Mouse (Mus musculus) MEL (cell line): Measurements from ENCODE around the gene Dnajc7. TPM values are rescaled to one million over a fixed set of nuclear protein-coding genes. Genes with fewer than 3 reads are reported as not detected.
A peak's percentile ranks its signal among the peaks of the same experiment; 100 is the strongest.
"Not testable (repeated sequence)": the region's sequence is repeated elsewhere in the genome, so short reads cannot be mapped to it uniquely, and the experiment has no call there.

ENCODE experiments used
- DNase-seq: peaks from one replicate; pipeline ENCODE4 v3.0.0; 2011; ENCODE audit warnings: low read depth, low spot score
- H3K27ac ChIP-seq: 2 replicates; pipeline ENCODE4 v1.5.1; 2012; ENCODE audit warnings: low read depth, mild to moderate bottlenecking, control low read depth, low read length, moderate library complexity; ENCODE audit not compliant: control insufficient read depth
- H3K27me3 ChIP-seq, 2 experiments: fragments of 150-350 bp in 1 of 2; sonication (generic) in 1 of 2; 2 replicates each; pipeline ENCODE4 v1.6.1; 2012; ENCODE audit warnings: low read length in 2 of 2, mild to moderate bottlenecking in 2 of 2, improper control_type of control experiment in 1 of 2, moderate library complexity in 1 of 2; ENCODE audit not compliant: insufficient read depth in 2 of 2, control insufficient read depth in 1 of 2
- H3K36me3 ChIP-seq, 2 experiments: 2 replicates each; pipeline ENCODE4 v1.6.1; 2012 to 2014; ENCODE audit warnings: low read length in 2 of 2, improper control_type of control experiment in 1 of 2, inconsistent platforms in 1 of 2, mild to moderate bottlenecking in 1 of 2; ENCODE audit not compliant: insufficient read depth in 2 of 2, control insufficient read depth in 1 of 2
- H3K4me1 ChIP-seq, 2 experiments: fragments of 150-350 bp in 1 of 2; sonication (generic) in 1 of 2; 2 replicates each; pipeline ENCODE4 v1.6.1; 2012; ENCODE audit warnings: low read length in 2 of 2, improper control_type of control experiment in 1 of 2, mild to moderate bottlenecking in 1 of 2; ENCODE audit not compliant: insufficient read depth in 2 of 2, control insufficient read depth in 1 of 2
- H3K4me3 ChIP-seq, 2 experiments: fragments of 150-350 bp in 1 of 2; sonication (generic) in 1 of 2; 2 replicates each; pipeline ENCODE4 v1.5.1; 2012; ENCODE audit warnings: low read depth in 2 of 2, low read length in 2 of 2, mild to moderate bottlenecking in 2 of 2, moderate library complexity in 2 of 2, control low read depth in 1 of 2, improper control_type of control experiment in 1 of 2; ENCODE audit not compliant: control insufficient read depth in 1 of 2, insufficient read depth in 1 of 2
- H3K79me2 ChIP-seq: 2 replicates; pipeline ENCODE4 v1.6.1; 2012; ENCODE audit warnings: mild to moderate bottlenecking, low read length, moderate library complexity; ENCODE audit not compliant: control insufficient read depth, poor library complexity, insufficient read depth
- H3K9ac ChIP-seq: 2 replicates; pipeline ENCODE4 v1.6.1; 2012; ENCODE audit warnings: low read depth, mild to moderate bottlenecking, control low read depth, low read length, moderate library complexity; ENCODE audit not compliant: control insufficient read depth, poor library complexity, severe bottlenecking
- H3K9me3 ChIP-seq: fragments of 150-350 bp; sonication (generic); replicated peaks from 2 replicates; pipeline ENCODE4 v1.6.1; 2012; ENCODE audit warnings: mild to moderate bottlenecking, low read length, improper control_type of control experiment, moderate library complexity; ENCODE audit not compliant: insufficient read depth
- CHD2 ChIP-seq: IDR thresholded peaks from 2 replicates; pipeline ENCODE4 v1.6.1; 2011; ENCODE audit warnings: low read length, improper control_type of control experiment
- CTCF ChIP-seq, 3 experiments: IDR thresholded peaks in 2 of 3; conservative IDR thresholded peaks in 1 of 3; 2 replicates each; pipeline ENCODE4 v1.5.1; 2011 to 2012; ENCODE audit warnings: low read length in 3 of 3, low read depth in 2 of 3, mild to moderate bottlenecking in 2 of 3, improper control_type of control experiment in 1 of 3, inconsistent platforms in 1 of 3, mixed read lengths in 1 of 3, moderate library complexity in 1 of 3; ENCODE audit not compliant: control insufficient read depth in 1 of 3, insufficient read depth in 1 of 3, poor library complexity in 1 of 3, severe bottlenecking in 1 of 3
- GABPA ChIP-seq: IDR thresholded peaks from 2 replicates; pipeline ENCODE4 v1.6.1; 2012; ENCODE audit warnings: low read depth, mild to moderate bottlenecking, inconsistent platforms, low read length, improper control_type of control experiment, moderate library complexity
- KAT2A ChIP-seq: conservative IDR thresholded peaks from 2 replicates; pipeline ENCODE4 v1.6.1; 2012; ENCODE audit warnings: low read depth, low read length, improper control_type of control experiment, inconsistent platforms
- NELFE ChIP-seq: IDR thresholded peaks from 2 replicates; pipeline ENCODE4 v1.6.1; 2011; ENCODE audit warnings: low read depth, low read length, improper control_type of control experiment
- RAD21 ChIP-seq: IDR thresholded peaks from 2 replicates; pipeline ENCODE4 v1.6.1; 2011; ENCODE audit warnings: mild to moderate bottlenecking, low read depth, low read length, improper control_type of control experiment
- RCOR1 ChIP-seq: IDR thresholded peaks from 2 replicates; pipeline ENCODE4 v1.6.1; 2012; ENCODE audit warnings: low read depth, mild to moderate bottlenecking, inconsistent platforms, low read length, improper control_type of control experiment
- SIN3A ChIP-seq: IDR thresholded peaks from 2 replicates; pipeline ENCODE4 v1.6.1; 2012; ENCODE audit warnings: low read length, improper control_type of control experiment, inconsistent platforms
- SMC3 ChIP-seq: IDR thresholded peaks from 2 replicates; pipeline ENCODE4 v1.6.1; 2011; ENCODE audit warnings: low read depth, low read length, improper control_type of control experiment
- USF1 ChIP-seq: IDR thresholded peaks from 2 replicates; pipeline ENCODE4 v1.6.1; 2014; ENCODE audit warnings: low read depth, mild to moderate bottlenecking, inconsistent platforms, low read length, improper control_type of control experiment, moderate library complexity
- ZC3H11A ChIP-seq: IDR thresholded peaks from 2 replicates; pipeline ENCODE4 v1.6.1; 2012; ENCODE audit warnings: low read depth, mild to moderate bottlenecking, inconsistent platforms, low read length, improper control_type of control experiment
- polyA plus RNA-seq, 2 experiments: library from polyadenylated mRNA; stranded (reverse) in 1 of 2; unstranded in 1 of 2; fragments of >175 nt in 1 of 2; fragments of >200 nt in 1 of 2; gene quantifications; 2 replicates each; pipeline versions ENCODE4 v1.2.1 to v1.2.4; 2012; ENCODE audit warnings: low replicate concordance in 2 of 2, low read depth in 1 of 2; ENCODE audit not compliant: insufficient read length in 2 of 2, insufficient read depth in 1 of 2, missing spikeins in 1 of 2
- total RNA-seq: library from RNA; depleted of rRNA; stranded (reverse); fragments of 300-350 nt; gene quantifications from 2 replicates; pipeline ENCODE4 v1.2.3, GENCODE M21; 2012

The Dnajc7 gene
- total and polyA plus RNA-seq, 3 experiments: 230 to 452 (median 346) TPM

DNA sequence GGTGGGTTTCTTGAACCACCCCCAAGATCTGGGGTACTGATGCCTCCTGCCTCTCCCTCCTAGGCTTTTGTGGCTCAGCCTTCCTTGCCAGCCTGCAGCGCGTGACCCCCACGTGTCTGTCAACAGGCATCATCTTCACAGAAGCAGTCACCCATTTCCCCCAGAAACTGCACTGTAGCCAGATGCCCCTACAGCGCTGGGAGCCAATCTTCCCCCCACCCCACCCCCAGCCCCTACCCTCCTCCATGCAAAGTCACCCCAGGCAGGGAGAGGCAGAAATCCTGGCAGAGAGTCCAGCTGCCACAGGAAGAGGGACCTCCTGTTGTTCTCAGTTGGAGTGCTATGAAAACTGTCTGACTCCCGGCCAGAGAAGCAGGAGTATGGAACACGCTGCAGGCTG, 36.5 kb upstream of the Dnajc7 start:
- Histone ChIP-seq H3K4me3 (no peak overlapping the region), H3K27me3 (no peaks in the 10 kb centered on the region; a peak in 3 of 4 replicates), H3K9me3 (no peaks in the 10 kb centered on the region), H3K4me1 (no peaks in the 10 kb centered on the region), H3K79me2 (no peaks in the 10 kb centered on the region), H3K9ac (no peak overlapping the region), H3K36me3 (no peaks in the 10 kb centered on the region), H3K27ac (no peak overlapping the region)
- TF ChIP-seq CHD2 (no peak), NELFE (no peak), KAT2A (no peak)
- no peak for DNase-seq

DNA sequence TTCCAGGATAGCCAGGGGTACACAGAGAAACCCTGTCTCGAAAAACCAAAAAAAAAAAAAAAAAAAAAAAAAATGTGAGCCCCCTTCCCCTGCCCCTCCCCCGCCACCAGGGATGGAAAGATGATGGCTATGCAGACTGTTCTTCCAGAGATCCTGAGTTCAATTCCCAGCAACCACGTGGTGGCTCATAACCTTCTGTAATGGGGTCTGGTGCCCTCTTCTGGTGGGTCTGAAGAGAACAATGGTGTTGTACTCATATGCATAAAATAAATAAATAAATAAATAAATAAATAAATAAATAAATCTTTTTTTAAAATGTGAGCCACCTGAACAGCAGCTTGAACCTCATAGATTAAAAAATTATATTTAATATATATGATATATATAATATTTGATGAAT, 35.6 kb upstream of the Dnajc7 start:
- H3K9ac ChIP-seq, H3K9me3 ChIP-seq, H3K79me2 ChIP-seq, H3K4me1 ChIP-seq, H3K27ac ChIP-seq, H3K36me3 ChIP-seq, H3K27me3 ChIP-seq, H3K4me3 ChIP-seq: not testable (repeated sequence)
- TF ChIP-seq RAD21 (peak; percentile 30), USF1 (0 out of 2 replicates have a peak, but pooled peaks have one; percentile 48), CTCF (IDR thresholded peaks at IDR 0.05 in 2 of 3, conservative IDR thresholded peaks at IDR 0.05 in 1 of 3; ENCODE audit: control insufficient read depth in 1 of 3, insufficient read depth in 1 of 3, low read depth in 2 of 3, low read length in 3 of 3, poor library complexity in 1 of 3, severe bottlenecking in 1 of 3) (peak; percentile 11 to 57 (median 45); a peak in 4 of 6 replicates), SMC3 (peak; percentile 34; the same call in 1 of the 2 replicates), ZC3H11A (peak; percentile 21; the same call in 1 of the 2 replicates)
- peak; percentile 37 for DNase-seq

GRCm38 (mm10) chr11:100651748-100652147, 31.8 kb upstream of the Dnajc7 start:
- peaks cover 2 to 6% of the 10 kb centered on the region in 2 experiments for H3K27me3 ChIP-seq
- no peaks in the 10 kb centered on the region for H3K79me2 ChIP-seq
- H3K9me3 ChIP-seq: no peaks in the 10 kb centered on the region
- no peak overlapping the region for H3K27ac ChIP-seq
- DNase-seq: no peak
- H3K4me1 ChIP-seq: no peaks in the 10 kb centered on the region
- no peak overlapping the region for H3K4me3 ChIP-seq
- TF ChIP-seq GABPA (no peak), USF1 (no peak), CHD2 (no peak), RCOR1 (no peak)
- H3K36me3 ChIP-seq: no peaks in the 10 kb centered on the region
- no peak overlapping the region for H3K9ac ChIP-seq

DNA sequence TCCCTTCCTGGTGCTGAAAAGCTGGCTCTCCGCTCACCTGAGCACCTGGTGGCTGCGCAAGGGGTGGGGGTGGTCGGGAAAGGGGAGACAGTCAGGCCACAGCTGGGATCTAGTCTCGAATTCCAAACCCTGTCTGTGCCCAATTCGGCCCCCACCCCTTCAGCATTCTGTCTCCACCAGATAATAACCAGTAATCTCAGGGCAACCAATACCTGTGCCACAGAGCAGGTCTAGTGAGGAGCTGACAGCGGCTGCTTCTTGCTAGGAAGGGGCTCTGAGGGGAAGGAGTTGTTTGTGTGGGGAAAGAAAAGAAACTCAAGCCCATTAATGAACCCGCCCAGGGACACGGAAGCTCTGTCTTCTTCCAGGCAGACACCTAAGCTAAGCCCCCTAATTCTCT, 31.2 kb upstream of the Dnajc7 start:
- H3K27ac ChIP-seq: no peak overlapping the region
- H3K4me3 ChIP-seq: no peak overlapping the region
- peaks cover 2 to 6% of the 10 kb centered on the region in 2 experiments for H3K27me3 ChIP-seq
- no peaks in the 10 kb centered on the region for H3K9me3 ChIP-seq
- H3K9ac ChIP-seq: no peak overlapping the region
- DNase-seq: no peak
- no peak for TF ChIP-seq SIN3A
- no peaks in the 10 kb centered on the region for H3K36me3 ChIP-seq
- H3K79me2 ChIP-seq: no peaks in the 10 kb centered on the region
- no peaks in the 10 kb centered on the region for H3K4me1 ChIP-seq
